In genomic region chr7:7136379-7136866, GRCm38 (mm10) we compare ENCODE assay signal across 7 mouse cellular contexts. TPM values are rescaled to one million over a fixed set of nuclear protein-coding genes. Genes with fewer than 3 reads are reported as not detected.
DNase-seq lines count a peak whose midpoint lies in the region; ATAC-seq lines count a peak whose summit lies in the region.

Gene Zfp773, minus strand, starts transcription at chr7:7136755.

- H3K4me3 ChIP-seq in intestine, embryonic 15.5 days (replicated peaks), result peak within 1 kb of the TSS; percentile 54
- H3K4me3 ChIP-seq in megakaryocyte, embryonic 14.5 days (replicated peaks), result peak within 1 kb of the TSS; percentile 93

- H3K36me3 ChIP-seq in intestine, embryonic 15.5 days, result no peaks in the 10 kb centered on the region
- no peaks in the 10 kb centered on the region for H3K36me3 ChIP-seq in megakaryocyte, embryonic 14.5 days (replicated peaks; ENCODE audit: low read length)

- 7% methylated on average over 16 of the region's 16 CpGs for WGBS in intestine, embryonic 15.5 days

- H3K4me1 ChIP-seq in intestine, embryonic 15.5 days (replicated peaks), result 0 out of 2 replicates have a peak, but pooled peaks cover 4% of the 10 kb centered on the region
- peaks cover 9% of the 10 kb centered on the region for H3K4me1 ChIP-seq in megakaryocyte, embryonic 14.5 days

- no peaks in the 10 kb centered on the region for H3K9me3 ChIP-seq in intestine, embryonic 15.5 days
- no peaks in the 10 kb centered on the region for H3K9me3 ChIP-seq in megakaryocyte, embryonic 14.5 days

- H3K27ac ChIP-seq in intestine, embryonic 15.5 days, result no peak within 1 kb of the TSS; the same call in 1 of the 2 replicates

- H3K9ac ChIP-seq in intestine, embryonic 15.5 days, result peak within 1 kb of the TSS; percentile 50

- intact Hi-C loops in left cerebral cortex, postnatal 10 days (cut with DNase I), result no loop called here

- H3K27me3 ChIP-seq in intestine, embryonic 15.5 days (replicated peaks), result no peaks in the 10 kb centered on the region
- no peaks in the 10 kb centered on the region for H3K27me3 ChIP-seq in megakaryocyte, embryonic 14.5 days (replicated peaks)

- H3K4me2 ChIP-seq in intestine, embryonic 15.5 days (replicated peaks), result peak within 1 kb of the TSS; percentile 68

- DNase-seq in adrenal gland, adult 2 months, result peak; percentile 74
- peak; percentile 10 for DNase-seq in gastrocnemius, postnatal 25 days
- DNase-seq in left cerebral cortex, postnatal 10 days (ENCODE audit: extremely low spot score in 1 of 2, low spot score in 2 of 2), result peak; percentile 32 to 60
- DNase-seq in right cerebral cortex, postnatal 10 days (ENCODE audit: low spot score in 2 of 2), result peak; percentile 67 to 79

- peak; percentile 99 for ATAC-seq in common myeloid progenitor, adult 5-6 weeks (replicated peaks; ENCODE audit: low read depth, poor library complexity, severe bottlenecking)
- peak; percentile 99 for ATAC-seq in intestine, embryonic 15.5 days

RNA-seq across cellular contexts. Expression of gene Zfp773, which starts in this region (rescaled TPM):
- under 1 TPM; 0.52 to 0.66 TPM for total RNA-seq in adrenal gland, adult 2 months (2021)
- polyA plus RNA-seq in adrenal gland, adult 2 months (2012; rRNA removed), result 0.03 and 0.08 TPM in 2 replicates
- 2.5 and 3.0 TPM in 2 replicates for total RNA-seq in common myeloid progenitor, adult 5-6 weeks (2017)
- total RNA-seq in gastrocnemius, postnatal 25 days (2021), result under 1 TPM; 0.35 to 0.77 TPM
- 1.2 and 1.7 TPM in 2 replicates for polyA plus RNA-seq in intestine, embryonic 15.5 days (2015; fragmentation: Nextera tagmentation; extraction: Ambion mirVana)
- 1 to 10 TPM; 1.8 to 2.7 TPM for total RNA-seq in left cerebral cortex, postnatal 10 days (2021)
- not detected in 2 replicates for polyA plus RNA-seq in megakaryocyte, embryonic 14.5 days (2012; ENCODE audit: insufficient read depth, low replicate concordance)

Comparison
In these comparisons a context has a peak if more than half of its experiments do, and no peak if none do; other contexts are left out.
1. Peak in DNase-seq in adrenal gland, adult 2 months; RNA of the gene not detected or under 1 TPM.
2. Peak in DNase-seq in gastrocnemius, postnatal 25 days; RNA of the gene not detected or under 1 TPM.
3. DNase-seq: peak in every context shown above with its lines; median percentile 74 in adrenal gland, adult 2 months; 73 in right cerebral cortex, postnatal 10 days; 46 in left cerebral cortex, postnatal 10 days; 10 in gastrocnemius, postnatal 25 days.